Mouse (Mus musculus) adrenal gland, postnatal 36 days (tissue): Measurements from ENCODE around the gene Lypd8. TPM values are rescaled to one million over a fixed set of nuclear protein-coding genes. Genes with fewer than 3 reads are reported as not detected.
A peak's percentile ranks its signal among the peaks of the same experiment; 100 is the strongest.
"Not testable (repeated sequence)": the region's sequence is repeated elsewhere in the genome, so short reads cannot be mapped to it uniquely, and the experiment has no call there.

ENCODE experiments used
- DNase-seq, 2 experiments: peaks; one replicate each; pipeline ENCODE4 v3.0.0; 2021; ENCODE audit warnings: mixed read lengths in 1 of 2
- long read RNA-seq, 2 experiments: library from polyadenylated mRNA; stranded (forward); transcript quantifications; one replicate each; pipeline ENCODE4 v2.0.0; 2021; ENCODE audit warnings: borderline sequencing depth in 2 of 2
- total RNA-seq, 2 experiments: library from RNA; stranded (reverse); gene quantifications; 2 replicates each; pipeline ENCODE4 v1.2.3; 2021

Lypd8 gene
- total RNA-seq = not detected
- long read RNA-seq, experiment 1 = 0 reads
- long read RNA-seq, experiment 2 = 0 reads

- DNase-seq = peak in 1 of 2 experiments; percentile 5
These were observed at the start of gene Lypd8 for GRCm38 (mm10) chr11:58378763-58379278. Gene Lypd8, plus strand, starts transcription at chr11:58379043.

- DNase-seq = no peak
These were observed 49.0 kb upstream of the Lypd8 start for GRCm38 (mm10) chr11:58329906-58330275.

GRCm38 (mm10) chr11:58330276-58331148 is 48.3 kb upstream of the Lypd8 start, which contains the start of the genes Zfp672 and Sh3bp5l:
Gene Zfp672, minus strand, starts transcription at chr11:58330339.
Gene Sh3bp5l, plus strand, starts transcription at chr11:58330724.
- peak; percentile 92 to 93 for DNase-seq

- DNase-seq = no peak
These were observed 47.7 kb upstream of the Lypd8 start for GRCm38 (mm10) chr11:58331149-58331495.

GRCm38 (mm10) chr11:58331546-58331945 is 47.3 kb upstream of the Lypd8 start:
- DNase-seq = no peak

GRCm38 (mm10) chr11:58334746-58335145 is 44.1 kb upstream of the Lypd8 start:
- DNase-seq = peak; percentile 90 to 91

- no peak for DNase-seq
These were observed 32.1 kb upstream of the Lypd8 start for GRCm38 (mm10) chr11:58346745-58347144.

GRCm38 (mm10) chr11:58350628-58351027 is 28.2 kb upstream of the Lypd8 start:
- DNase-seq = no peak

GRCm38 (mm10) chr11:58351179-58351578 is 27.7 kb upstream of the Lypd8 start:
- DNase-seq = no peak

- no peak for DNase-seq
These were observed 25.9 kb upstream of the Lypd8 start for GRCm38 (mm10) chr11:58352681-58353548.

- DNase-seq = no peak
These were observed 25.1 kb upstream of the Lypd8 start for GRCm38 (mm10) chr11:58353709-58354108.

GRCm38 (mm10) chr11:58354476-58354875 is 24.4 kb upstream of the Lypd8 start:
- DNase-seq = no peak

- DNase-seq = no peak
These were observed 23.9 kb upstream of the Lypd8 start for GRCm38 (mm10) chr11:58354927-58355326.

- DNase-seq = no peak
These were observed 21.8 kb upstream of the Lypd8 start for GRCm38 (mm10) chr11:58357042-58357441.

GRCm38 (mm10) chr11:58357844-58358534 is 20.9 kb upstream of the Lypd8 start:
- DNase-seq = peak in 1 of 2 experiments; percentile 7

GRCm38 (mm10) chr11:58362562-58362961 is 16.3 kb upstream of the Lypd8 start:
- not testable (repeated sequence) for DNase-seq

- no peak for DNase-seq
These were observed 14.4 kb upstream of the Lypd8 start for GRCm38 (mm10) chr11:58364454-58364853.

- DNase-seq = not testable (repeated sequence)
These were observed 12.7 kb upstream of the Lypd8 start for GRCm38 (mm10) chr11:58366191-58366590.

GRCm38 (mm10) chr11:58377273-58377672 is 1.6 kb upstream of the Lypd8 start:
- no peak for DNase-seq

GRCm38 (mm10) chr11:58377686-58378085 is 1.2 kb upstream of the Lypd8 start:
- DNase-seq = no peak

GRCm38 (mm10) chr11:58379516-58379915 is 673 bp downstream of the Lypd8 start:
- DNase-seq = no peak

- DNase-seq = no peak
These were observed 3.6 kb downstream of the Lypd8 start for GRCm38 (mm10) chr11:58382471-58382870.
